Mouse (Mus musculus): ENCODE results near the gene Kctd20. TPM values are rescaled to one million over a fixed set of nuclear protein-coding genes. Genes with fewer than 3 reads are reported as not detected.

Gene Kctd20
- polyA plus RNA-seq, 1 experiment from 2014 or later = 83.2 TPM

- H3K9ac ChIP-seq (ENCODE audit: low read length) = no peak overlapping the region
- ATAC-seq (ENCODE audit: low read depth) = no peak
- H3K4me1 ChIP-seq (replicated peaks; ENCODE audit: control insufficient read depth, insufficient read depth, low read length) = no peaks in the 10 kb centered on the region
- no peak overlapping the region for H3K4me3 ChIP-seq (ENCODE audit: low read length)
- H3K27ac ChIP-seq (ENCODE audit: low read length) = no peak overlapping the region
- H3K9me3 ChIP-seq (ENCODE audit: control insufficient read depth, low read length) = no peaks in the 10 kb centered on the region
- H3K27me3 ChIP-seq (ENCODE audit: control insufficient read depth, insufficient read depth, low read depth, low read length) = no peaks in the 10 kb centered on the region
- peaks cover 48% of the 10 kb centered on the region for H3K36me3 ChIP-seq (ENCODE audit: control insufficient read depth, insufficient read depth, low read length)
- H3K4me2 ChIP-seq (ENCODE audit: low read depth, low read length) = no peak overlapping the region
- WGBS = 72% methylated on average over 11 of the region's 11 CpGs
These were observed 15.4 kb downstream of the Kctd20 start for GRCm38 (mm10) chr17:28967021-28967610.

- Histone ChIP-seq H3K4me2 (ENCODE audit: low read depth, low read length) (no peak overlapping the region), H3K9ac (ENCODE audit: low read length) (no peak overlapping the region), H3K4me3 (ENCODE audit: low read length) (no peak overlapping the region), H3K27me3 (ENCODE audit: control insufficient read depth, insufficient read depth, low read depth, low read length) (no peaks in the 10 kb centered on the region), H3K9me3 (ENCODE audit: control insufficient read depth, low read length) (no peaks in the 10 kb centered on the region), H3K27ac (ENCODE audit: low read length) (no peak overlapping the region), H3K4me1 (replicated peaks; ENCODE audit: control insufficient read depth, insufficient read depth, low read length) (no peaks in the 10 kb centered on the region), H3K36me3 (ENCODE audit: control insufficient read depth, insufficient read depth, low read length) (peaks cover 40% of the 10 kb centered on the region)
- ATAC-seq (ENCODE audit: low read depth) = no peak
These were observed 18.4 kb downstream of the Kctd20 start for GRCm38 (mm10) chr17:28970122-28970521.

GRCm38 (mm10) chr17:28979091-28979490 is 27.3 kb downstream of the Kctd20 start:
- Histone ChIP-seq H3K4me1 (replicated peaks; ENCODE audit: control insufficient read depth, insufficient read depth, low read length) (no peaks in the 10 kb centered on the region), H3K9me3 (ENCODE audit: control insufficient read depth, low read length) (no peaks in the 10 kb centered on the region), H3K27me3 (ENCODE audit: control insufficient read depth, insufficient read depth, low read depth, low read length) (no peaks in the 10 kb centered on the region), H3K36me3 (ENCODE audit: control insufficient read depth, insufficient read depth, low read length) (peaks cover 53% of the 10 kb centered on the region), H3K4me3 (ENCODE audit: low read length) (no peak overlapping the region), H3K9ac (ENCODE audit: low read length) (no peak overlapping the region), H3K27ac (ENCODE audit: low read length) (no peak overlapping the region), H3K4me2 (ENCODE audit: low read depth, low read length) (no peak overlapping the region)
- ATAC-seq (ENCODE audit: low read depth) = no peak
- 88% methylated on average over 4 of the region's 4 CpGs for WGBS

GRCm38 (mm10) chr17:28981081-28981480 is 29.3 kb downstream of the Kctd20 start:
- peaks cover 44% of the 10 kb centered on the region for H3K36me3 ChIP-seq (ENCODE audit: control insufficient read depth, insufficient read depth, low read length)
- no peak overlapping the region for H3K9ac ChIP-seq (ENCODE audit: low read length)
- H3K4me2 ChIP-seq (ENCODE audit: low read depth, low read length) = no peak overlapping the region
- 80% methylated on average over 4 of the region's 4 CpGs for WGBS
- no peak overlapping the region for H3K27ac ChIP-seq (ENCODE audit: low read length)
- no peaks in the 10 kb centered on the region for H3K9me3 ChIP-seq (ENCODE audit: control insufficient read depth, low read length)
- no peak overlapping the region for H3K4me3 ChIP-seq (ENCODE audit: low read length)
- no peak for ATAC-seq (ENCODE audit: low read depth)
- no peaks in the 10 kb centered on the region for H3K27me3 ChIP-seq (ENCODE audit: control insufficient read depth, insufficient read depth, low read depth, low read length)
- no peaks in the 10 kb centered on the region for H3K4me1 ChIP-seq (replicated peaks; ENCODE audit: control insufficient read depth, insufficient read depth, low read length)

- H3K4me2 ChIP-seq (ENCODE audit: low read depth, low read length) = no peak overlapping the region
- no peaks in the 10 kb centered on the region for H3K9me3 ChIP-seq (ENCODE audit: control insufficient read depth, low read length)
- H3K27ac ChIP-seq (ENCODE audit: low read length) = no peak overlapping the region
- 19% methylated on average over 4 of the region's 4 CpGs for WGBS
- H3K4me1 ChIP-seq (replicated peaks; ENCODE audit: control insufficient read depth, insufficient read depth, low read length) = no peaks in the 10 kb centered on the region
- no peak for ATAC-seq (ENCODE audit: low read depth)
- H3K4me3 ChIP-seq (ENCODE audit: low read length) = no peak overlapping the region
- no peak overlapping the region; the same call in 1 of the 2 replicates for H3K9ac ChIP-seq (ENCODE audit: low read length)
- peaks cover 50% of the 10 kb centered on the region for H3K36me3 ChIP-seq (ENCODE audit: control insufficient read depth, insufficient read depth, low read length)
- no peaks in the 10 kb centered on the region for H3K27me3 ChIP-seq (ENCODE audit: control insufficient read depth, insufficient read depth, low read depth, low read length)
These were observed 30.8 kb downstream of the Kctd20 start for GRCm38 (mm10) chr17:28982591-28982990.

GRCm38 (mm10) chr17:28984724-28985420 is 33.1 kb downstream of the Kctd20 start:
- WGBS = 98% methylated on average over 1 of the region's 1 CpGs
- no peak for ATAC-seq (ENCODE audit: low read depth)
- peaks cover 48% of the 10 kb centered on the region for H3K36me3 ChIP-seq (ENCODE audit: control insufficient read depth, insufficient read depth, low read length)

GRCm38 (mm10) chr17:28986833-28987232 is 35.1 kb downstream of the Kctd20 start:
- no peak for ATAC-seq (ENCODE audit: low read depth)
- Histone ChIP-seq H3K9me3 (ENCODE audit: control insufficient read depth, low read length) (no peaks in the 10 kb centered on the region), H3K4me1 (replicated peaks; ENCODE audit: control insufficient read depth, insufficient read depth, low read length) (peaks cover 6% of the 10 kb centered on the region), H3K36me3 (ENCODE audit: control insufficient read depth, insufficient read depth, low read length) (peaks cover 44% of the 10 kb centered on the region), H3K27me3 (ENCODE audit: control insufficient read depth, insufficient read depth, low read depth, low read length) (no peaks in the 10 kb centered on the region), H3K4me2 (ENCODE audit: low read depth, low read length) (no peak overlapping the region), H3K9ac (ENCODE audit: low read length) (no peak overlapping the region), H3K4me3 (ENCODE audit: low read length) (no peak overlapping the region), H3K27ac (ENCODE audit: low read length) (no peak overlapping the region)

More at GRCm38 (mm10) chr17:28984724-28985420, 33.1 kb downstream of the Kctd20 start:
- no peaks in the 10 kb centered on the region for H3K4me1 ChIP-seq (replicated peaks; ENCODE audit: control insufficient read depth, insufficient read depth, low read length)
- H3K27ac ChIP-seq (ENCODE audit: low read length) = no peak overlapping the region
- H3K4me2 ChIP-seq (ENCODE audit: low read depth, low read length) = no peak overlapping the region
- H3K9ac ChIP-seq (ENCODE audit: low read length) = no peak overlapping the region
- H3K4me3 ChIP-seq (ENCODE audit: low read length) = no peak overlapping the region
- no peaks in the 10 kb centered on the region for H3K27me3 ChIP-seq (ENCODE audit: control insufficient read depth, insufficient read depth, low read depth, low read length)
- no peaks in the 10 kb centered on the region for H3K9me3 ChIP-seq (ENCODE audit: control insufficient read depth, low read length)

GRCm38 (mm10) chr17:28987713-28988112 is 36.0 kb downstream of the Kctd20 start:
- no peak overlapping the region for H3K4me2 ChIP-seq (ENCODE audit: low read depth, low read length)
- H3K27ac ChIP-seq (ENCODE audit: low read length) = no peak overlapping the region
- peaks cover 7% of the 10 kb centered on the region for H3K4me1 ChIP-seq (replicated peaks; ENCODE audit: control insufficient read depth, insufficient read depth, low read length)
- H3K9ac ChIP-seq (ENCODE audit: low read length) = no peak overlapping the region
- 63% methylated on average over 4 of the region's 4 CpGs for WGBS
- no peak overlapping the region for H3K4me3 ChIP-seq (ENCODE audit: low read length)
- no peak for ATAC-seq (ENCODE audit: low read depth)
- H3K27me3 ChIP-seq (ENCODE audit: control insufficient read depth, insufficient read depth, low read depth, low read length) = no peaks in the 10 kb centered on the region
- peaks cover 39% of the 10 kb centered on the region for H3K36me3 ChIP-seq (ENCODE audit: control insufficient read depth, insufficient read depth, low read length)
- no peaks in the 10 kb centered on the region for H3K9me3 ChIP-seq (ENCODE audit: control insufficient read depth, low read length)

- Histone ChIP-seq H3K36me3 (ENCODE audit: control insufficient read depth, insufficient read depth, low read length) (peaks cover 39% of the 10 kb centered on the region), H3K4me1 (replicated peaks; ENCODE audit: control insufficient read depth, insufficient read depth, low read length) (peaks cover 7% of the 10 kb centered on the region), H3K9ac (ENCODE audit: low read length) (no peak overlapping the region), H3K27me3 (ENCODE audit: control insufficient read depth, insufficient read depth, low read depth, low read length) (no peaks in the 10 kb centered on the region), H3K9me3 (ENCODE audit: control insufficient read depth, low read length) (no peaks in the 10 kb centered on the region), H3K4me2 (ENCODE audit: low read depth, low read length) (no peak overlapping the region), H3K4me3 (ENCODE audit: low read length) (no peak overlapping the region), H3K27ac (ENCODE audit: low read length) (no peak overlapping the region)
- WGBS = 71% methylated on average over 4 of the region's 4 CpGs
- 0 out of 2 replicates have a peak, but pooled peaks have one; percentile 36 for ATAC-seq (ENCODE audit: low read depth)
These were observed 36.5 kb downstream of the Kctd20 start for GRCm38 (mm10) chr17:28988291-28988690.
